Mouse (Mus musculus): ENCODE data around the gene Maml2.

The Maml2 gene

GRCm38 (mm10) chr9:13707066-13707555, 409.4 kb downstream of the Maml2 start:
- in situ Hi-C loops (cut with MboI; ENCODE audit: low pct_unique_long_range_greater_than_20kb in 1 of 2, low sequenced_read_pairs in 2 of 2, unreplicated experiment in 1 of 2) = no loop called here

DNA sequence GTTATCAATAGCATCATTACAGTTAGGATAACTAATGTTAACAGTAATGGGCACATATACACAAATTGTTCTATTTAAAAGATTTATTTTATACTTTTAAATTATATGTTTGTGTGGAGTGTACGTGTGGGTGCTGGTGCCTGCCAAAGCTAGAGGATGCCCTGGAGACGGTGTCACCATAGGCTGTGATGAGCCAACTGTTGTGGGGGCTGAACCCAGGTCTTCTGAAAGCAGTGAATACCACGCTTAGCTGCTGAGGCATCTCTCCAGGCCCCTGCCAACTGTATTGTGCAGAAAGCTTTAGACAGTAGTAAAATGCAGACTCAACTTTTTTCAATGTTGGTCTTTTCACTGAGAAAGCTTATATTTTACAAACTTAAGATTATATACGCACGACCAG, 411.7 kb downstream of the Maml2 start:
- in situ Hi-C loops (cut with MboI; ENCODE audit: low pct_unique_long_range_greater_than_20kb in 1 of 2, low sequenced_read_pairs in 2 of 2, unreplicated experiment in 1 of 2) = no loop called here

DNA sequence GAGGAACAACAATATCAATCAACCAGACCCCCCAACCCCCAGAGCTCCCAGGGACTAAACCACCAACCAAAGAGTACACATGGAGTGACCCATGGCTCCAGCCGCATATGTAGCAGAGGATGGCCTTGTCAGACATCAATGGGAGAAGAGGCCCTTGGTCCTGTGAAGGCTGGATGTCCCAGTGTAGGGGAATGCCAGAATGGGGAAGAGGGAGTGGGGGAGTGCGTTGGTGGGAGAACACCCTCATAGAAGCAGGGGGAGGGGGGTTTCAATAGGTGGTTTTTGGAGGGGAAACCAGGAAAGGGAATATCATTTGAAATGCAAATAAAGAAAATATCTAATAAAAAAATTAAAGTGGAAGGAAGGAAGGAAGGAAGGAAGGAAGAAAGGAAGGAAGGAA, 418.1 kb downstream of the Maml2 start:
- in situ Hi-C loops (cut with MboI; ENCODE audit: low pct_unique_long_range_greater_than_20kb in 1 of 2, low sequenced_read_pairs in 2 of 2, unreplicated experiment in 1 of 2) = loop anchor here (10.0 kb wide), 1 partner anchor 481 kb away; no protein-coding TSS in a partner anchor

- in situ Hi-C loops (cut with MboI; ENCODE audit: low pct_unique_long_range_greater_than_20kb in 1 of 2, low sequenced_read_pairs in 2 of 2, unreplicated experiment in 1 of 2) = loop anchor here (10.0 kb wide), 1 partner anchor 482 kb away; no protein-coding TSS in a partner anchor
Observed at GRCm38 (mm10) chr9:13716316-13717099, 418.8 kb downstream of the Maml2 start.

DNA sequence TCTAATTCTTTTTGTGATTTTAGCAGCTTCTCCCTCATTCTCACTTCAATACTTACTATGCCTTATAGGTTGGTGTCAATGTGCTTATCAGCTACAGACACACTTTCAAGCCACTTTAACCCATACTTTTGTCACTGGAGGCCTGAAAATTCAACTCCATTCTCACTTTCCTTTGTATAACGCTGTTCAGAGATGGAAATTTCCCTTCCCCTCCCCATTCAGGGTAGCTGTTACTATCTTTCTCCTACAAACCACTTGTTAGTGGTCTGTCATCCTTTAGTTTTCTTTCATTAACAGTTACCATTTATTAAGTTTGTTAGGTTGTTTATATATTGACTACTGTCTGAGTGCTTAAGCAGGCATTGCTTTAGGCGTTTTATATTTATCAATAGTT, 450.6 kb downstream of the Maml2 start, which contains the start of gene Mtmr2:
Mtmr2 (plus strand) TSS at position 7 of the 394 bp plus-strand sequence.
- in situ Hi-C loops (cut with MboI; ENCODE audit: low pct_unique_long_range_greater_than_20kb in 1 of 2, low sequenced_read_pairs in 2 of 2, unreplicated experiment in 1 of 2) = no loop called here

- in situ Hi-C loops (cut with MboI; ENCODE audit: low pct_unique_long_range_greater_than_20kb in 1 of 2, low sequenced_read_pairs in 2 of 2, unreplicated experiment in 1 of 2) = no loop called here
Observed at GRCm38 (mm10) chr9:13748798-13749674, 451.3 kb downstream of the Maml2 start.

DNA sequence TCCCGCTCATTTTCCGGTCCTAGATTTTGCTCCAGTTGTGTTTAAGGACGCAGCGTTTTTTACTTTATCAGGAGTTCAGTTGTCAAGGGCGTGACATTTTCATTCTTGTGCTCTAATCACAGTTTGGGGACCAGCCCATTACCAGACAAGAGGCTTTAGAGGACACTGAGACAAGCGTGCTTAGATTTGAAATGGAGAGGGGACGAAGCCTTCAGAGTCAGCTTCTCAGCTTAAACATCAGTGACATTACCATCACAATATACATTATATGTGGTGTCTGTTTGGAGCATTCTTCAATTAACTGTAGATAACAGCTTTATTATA, 451.9 kb downstream of the Maml2 start:
- in situ Hi-C loops (cut with MboI; ENCODE audit: low pct_unique_long_range_greater_than_20kb in 1 of 2, low sequenced_read_pairs in 2 of 2, unreplicated experiment in 1 of 2) = no loop called here

GRCm38 (mm10) chr9:13752543-13752942, 454.8 kb downstream of the Maml2 start:
- in situ Hi-C loops (cut with MboI; ENCODE audit: low pct_unique_long_range_greater_than_20kb in 1 of 2, low sequenced_read_pairs in 2 of 2, unreplicated experiment in 1 of 2) = no loop called here
